Mouse (Mus musculus) spleen, adult 2 months (tissue): ENCODE data around the gene Lep.

Source experiments
- CTCF ChIP-seq: fragments of 200-500 bp; IDR thresholded peaks from 2 replicates; pipeline ENCODE4 v1.5.1; 2011; ENCODE audit warnings: mild to moderate bottlenecking, inconsistent platforms; ENCODE audit not compliant: insufficient read depth, insufficient read length, insufficient replicate concordance; ENCODE audit errors: extremely low read depth
- POLR2A ChIP-seq: fragments of 200-500 bp; IDR thresholded peaks from 2 replicates; pipeline ENCODE4 v1.6.1; 2011; ENCODE audit warnings: low read depth, low read length, inconsistent platforms

DNA sequence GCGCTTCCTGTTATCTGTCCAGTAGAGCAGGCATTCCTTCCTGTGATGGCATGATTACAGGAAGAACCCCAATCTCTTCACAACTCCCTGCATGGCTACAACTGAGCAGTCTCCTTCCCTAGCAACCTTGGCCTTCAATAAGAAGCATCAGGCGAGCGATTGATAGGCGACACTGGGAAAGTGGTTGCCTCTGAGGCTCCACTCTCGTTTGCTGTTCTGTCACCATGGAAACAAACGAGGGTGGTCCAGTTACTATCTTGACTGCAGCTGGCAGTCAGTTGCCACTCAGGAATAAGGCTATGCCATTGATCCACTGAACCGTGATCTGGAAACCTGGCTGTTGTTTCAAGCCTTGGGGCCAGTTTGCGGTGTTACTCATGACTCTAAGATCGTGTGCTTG is 7.8 kb upstream of the Lep start:
- TF ChIP-seq POLR2A (no peak), CTCF (no peak)
